Mouse (Mus musculus) layer of hippocampus, postnatal 10 days (tissue): ENCODE results near the gene Gramd1b. TPM values are rescaled to one million over a fixed set of nuclear protein-coding genes. Genes with fewer than 3 reads are reported as not detected.

Source experiments
- DNase-seq, 2 experiments: peaks; one replicate each; pipeline ENCODE4 v3.0.0; 2021; ENCODE audit warnings: low spot score in 2 of 2
- total RNA-seq, 2 experiments: library from RNA; stranded (reverse); gene quantifications; 2 replicates each; pipeline ENCODE4 v1.2.3; 2021

Gene Gramd1b
- total RNA-seq, 2 experiments from 2014 or later: 122 to 128 TPM

GRCm38 (mm10) chr9:40403750-40404149, 127.4 kb downstream of the Gramd1b start:
- DNase-seq: no peak

- DNase-seq: no peak
These were observed 129.4 kb downstream of the Gramd1b start for GRCm38 (mm10) chr9:40401818-40402217.

- DNase-seq: no peak
These were observed 130.3 kb downstream of the Gramd1b start for GRCm38 (mm10) chr9:40400854-40401253.

GRCm38 (mm10) chr9:40400171-40400570, 131.0 kb downstream of the Gramd1b start:
- no peak for DNase-seq

GRCm38 (mm10) chr9:40399359-40399932, 131.7 kb downstream of the Gramd1b start:
- DNase-seq: no peak

GRCm38 (mm10) chr9:40397471-40398245, 133.5 kb downstream of the Gramd1b start:
- DNase-seq: no peak

- DNase-seq: peak in 1 of 2 experiments; percentile 73
These were observed 134.1 kb downstream of the Gramd1b start for GRCm38 (mm10) chr9:40397036-40397435.

GRCm38 (mm10) chr9:40396171-40396570, 135.0 kb downstream of the Gramd1b start:
- DNase-seq: no peak

GRCm38 (mm10) chr9:40391852-40392695, 139.1 kb downstream of the Gramd1b start:
- peak; percentile 70 to 78 for DNase-seq

- no peak for DNase-seq
These were observed 139.8 kb downstream of the Gramd1b start for GRCm38 (mm10) chr9:40391359-40391758.

GRCm38 (mm10) chr9:40390904-40391303, 140.3 kb downstream of the Gramd1b start:
- peak in 1 of 2 experiments; percentile 48 for DNase-seq

- DNase-seq: no peak
These were observed 140.8 kb downstream of the Gramd1b start for GRCm38 (mm10) chr9:40390396-40390760.

- no peak for DNase-seq
These were observed 141.4 kb downstream of the Gramd1b start for GRCm38 (mm10) chr9:40389669-40390395.

- no peak for DNase-seq
These were observed 142.0 kb downstream of the Gramd1b start for GRCm38 (mm10) chr9:40389175-40389574.

GRCm38 (mm10) chr9:40384781-40385180, 146.4 kb downstream of the Gramd1b start:
- no peak for DNase-seq

- DNase-seq: peak in 1 of 2 experiments; percentile 39
These were observed 148.7 kb downstream of the Gramd1b start for GRCm38 (mm10) chr9:40382508-40382907.

GRCm38 (mm10) chr9:40381416-40382411, 149.5 kb downstream of the Gramd1b start:
- peak; percentile 75 to 78 for DNase-seq

GRCm38 (mm10) chr9:40376711-40377410, 154.3 kb downstream of the Gramd1b start:
- DNase-seq: peak in 1 of 2 experiments; percentile 27

GRCm38 (mm10) chr9:40376139-40376541, 155.0 kb downstream of the Gramd1b start:
- peak; percentile 68 to 78 for DNase-seq
